Mouse (Mus musculus) CH12.LX (cell line): ENCODE data around the gene Spata6. TPM values are rescaled to one million over a fixed set of nuclear protein-coding genes. Genes with fewer than 3 reads are reported as not detected.

Experiments
- DNase-seq: peaks from one replicate; pipeline ENCODE4 v3.0.0-alpha.2; 2013; ENCODE audit errors: extremely low read depth
- H3K27ac ChIP-seq: 2 replicates; pipeline ENCODE4 v1.5.1; 2012; ENCODE audit warnings: low read depth, mild to moderate bottlenecking, control low read depth, moderate library complexity; ENCODE audit not compliant: insufficient read depth
- H3K27me3 ChIP-seq: replicated peaks from 2 replicates; pipeline ENCODE3; 2012; ENCODE audit warnings: inconsistent platforms
- H3K36me3 ChIP-seq, 2 experiments: replicated peaks in 1 of 2; 2 replicates each; pipeline versions ENCODE3 to v1.6.1; 2012; ENCODE audit warnings: inconsistent platforms in 1 of 2, low read length in 1 of 2, mild to moderate bottlenecking in 1 of 2, mixed read lengths in 1 of 2, moderate library complexity in 1 of 2; ENCODE audit not compliant: control insufficient read depth in 1 of 2, insufficient read depth in 1 of 2
- H3K4me1 ChIP-seq, 2 experiments: 2 replicates each; pipeline ENCODE4 v1.6.1; 2012; ENCODE audit warnings: inconsistent platforms in 1 of 2, moderate library complexity in 1 of 2; ENCODE audit not compliant: insufficient read depth in 2 of 2, control insufficient read depth in 1 of 2
- H3K4me2 ChIP-seq: 2 replicates; pipeline ENCODE4 v1.6.1; 2012; ENCODE audit warnings: low read depth, mild to moderate bottlenecking, control low read depth; ENCODE audit not compliant: poor library complexity, insufficient read depth, severe bottlenecking
- H3K4me3 ChIP-seq, 3 experiments: fragments of 150-350 bp in 1 of 3; sonication (generic) in 1 of 3; replicated peaks in 1 of 3; 2 replicates each; pipeline versions ENCODE3 to v1.5.1; 2011 to 2012; ENCODE audit warnings: low read depth in 2 of 3, low read length in 2 of 3, mild to moderate bottlenecking in 2 of 3, moderate library complexity in 2 of 3, control low read depth in 1 of 3, improper control_type of control experiment in 1 of 3, inconsistent platforms in 1 of 3, mixed read lengths in 1 of 3; ENCODE audit not compliant: poor library complexity in 1 of 3
- H3K79me2 ChIP-seq: replicated peaks from 2 replicates; pipeline ENCODE4 v1.6.1; 2012; ENCODE audit warnings: mild to moderate bottlenecking, moderate library complexity; ENCODE audit not compliant: control insufficient read depth, poor library complexity, insufficient read depth, severe bottlenecking; ENCODE audit errors: extremely low read depth
- H3K9ac ChIP-seq: 2 replicates; pipeline ENCODE4 v1.6.1; 2012; ENCODE audit warnings: low read depth, mild to moderate bottlenecking, control low read depth, moderate library complexity; ENCODE audit not compliant: insufficient read depth
- H3K9me3 ChIP-seq: replicated peaks from 2 replicates; pipeline ENCODE3; 2012; ENCODE audit warnings: low read length, inconsistent platforms, mixed read lengths
- BHLHE40 ChIP-seq: IDR thresholded peaks from 2 replicates; pipeline ENCODE4 v1.6.1; 2011; ENCODE audit warnings: mild to moderate bottlenecking, low read depth, low read length, improper control_type of control experiment
- CTCF ChIP-seq, 2 experiments: IDR thresholded peaks in 1 of 2; conservative IDR thresholded peaks in 1 of 2; 2 replicates each; pipeline ENCODE4 v1.5.1; 2011 to 2012; ENCODE audit warnings: low read depth in 2 of 2, low read length in 2 of 2, improper control_type of control experiment in 1 of 2, inconsistent platforms in 1 of 2, mild to moderate bottlenecking in 1 of 2, moderate library complexity in 1 of 2
- E2F4 ChIP-seq: IDR thresholded peaks from 2 replicates; pipeline ENCODE4 v1.6.1; 2011; ENCODE audit warnings: low read depth, low read length, improper control_type of control experiment; ENCODE audit not compliant: insufficient replicate concordance
- ELF1 ChIP-seq: IDR thresholded peaks from 2 replicates; pipeline ENCODE4 v1.6.1; 2014; ENCODE audit warnings: low read depth, mild to moderate bottlenecking, inconsistent platforms, low read length, improper control_type of control experiment
- ETS1 ChIP-seq: conservative IDR thresholded peaks from 2 replicates; pipeline ENCODE4 v1.6.1; 2012; ENCODE audit warnings: low read depth, mild to moderate bottlenecking, inconsistent platforms, low read length, improper control_type of control experiment, moderate library complexity
- IRF4 ChIP-seq: IDR thresholded peaks from 2 replicates; pipeline ENCODE4 v1.6.1; 2014; ENCODE audit warnings: low read depth, mild to moderate bottlenecking, inconsistent platforms, low read length, improper control_type of control experiment
- JUND ChIP-seq: conservative IDR thresholded peaks from 2 replicates; pipeline ENCODE4 v1.6.1; 2011; ENCODE audit warnings: low read depth, low read length, improper control_type of control experiment
- KAT2A ChIP-seq: IDR thresholded peaks from 2 replicates; pipeline ENCODE4 v1.6.1; 2012; ENCODE audit warnings: low read length, improper control_type of control experiment, inconsistent platforms; ENCODE audit not compliant: insufficient replicate concordance
- MEF2A ChIP-seq: IDR thresholded peaks from 2 replicates; pipeline ENCODE4 v1.6.1; 2014; ENCODE audit warnings: low read depth, mild to moderate bottlenecking, inconsistent platforms, low read length, improper control_type of control experiment, borderline replicate concordance
- MXI1 ChIP-seq: IDR thresholded peaks from 2 replicates; pipeline ENCODE4 v1.6.1; 2011; ENCODE audit warnings: mild to moderate bottlenecking, low read depth, low read length, improper control_type of control experiment
- MYC ChIP-seq: IDR thresholded peaks from 2 replicates; pipeline ENCODE4 v1.6.1; 2011; ENCODE audit warnings: low read depth, mild to moderate bottlenecking, improper control_type of control experiment, low read length
- NRF1 ChIP-seq: IDR thresholded peaks from 2 replicates; pipeline ENCODE4 v1.6.1; 2014; ENCODE audit warnings: low read depth, mild to moderate bottlenecking, inconsistent platforms, low read length, improper control_type of control experiment, moderate library complexity
- POLR2A ChIP-seq: IDR thresholded peaks from 2 replicates; pipeline ENCODE4 v1.6.1; 2011; ENCODE audit warnings: low read depth, mild to moderate bottlenecking, improper control_type of control experiment, low read length
- POLR2AphosphoS2 ChIP-seq: IDR thresholded peaks from 2 replicates; pipeline ENCODE4 v1.6.1; 2011; ENCODE audit warnings: low read depth, low read length, improper control_type of control experiment
- SIN3A ChIP-seq: IDR thresholded peaks from 2 replicates; pipeline ENCODE4 v1.6.1; 2012; ENCODE audit warnings: low read length, improper control_type of control experiment, inconsistent platforms
- TBP ChIP-seq: conservative IDR thresholded peaks from 2 replicates; pipeline ENCODE4 v1.6.1; 2011; ENCODE audit warnings: low read depth, low read length, improper control_type of control experiment
- TCF12 ChIP-seq: IDR thresholded peaks from 2 replicates; pipeline ENCODE4 v1.6.1; 2014; ENCODE audit warnings: low read depth, mild to moderate bottlenecking, inconsistent platforms, low read length, improper control_type of control experiment
- UBTF ChIP-seq: IDR thresholded peaks from 2 replicates; pipeline ENCODE4 v1.6.1; 2012; ENCODE audit warnings: low read depth, mild to moderate bottlenecking, inconsistent platforms, low read length, improper control_type of control experiment, moderate library complexity
- USF2 ChIP-seq: conservative IDR thresholded peaks from 2 replicates; pipeline ENCODE4 v1.6.1; 2011; ENCODE audit warnings: low read depth, low read length, improper control_type of control experiment
- ZKSCAN1 ChIP-seq: IDR thresholded peaks from 2 replicates; pipeline ENCODE4 v1.6.1; 2012; ENCODE audit warnings: low read depth, inconsistent platforms, low read length, improper control_type of control experiment, borderline replicate concordance
- dilution Hi-C: fragments of 300-500 bp; cut with MboI; formaldehyde crosslinking; loops from 2 replicates; pipeline ENCODE4 v1.14.3; 2020; ENCODE audit warnings: low sequenced_read_pairs; ENCODE audit not compliant: extremely low pct_unique_long_range_greater_than_20kb, extremely low pct_ligation_motif_present
- in situ Hi-C: fragments of 300-500 bp; cut with MboI; formaldehyde crosslinking; loops from 3 replicates; pipeline ENCODE4 v1.14.3; 2019; ENCODE audit warnings: low sequenced_read_pairs, low pct_ligation_motif_present, low pct_unique_long_range_greater_than_20kb, mixed read lengths
- polyA plus RNA-seq: library from polyadenylated mRNA; unstranded; fragments of >175 nt; gene quantifications from 2 replicates; pipeline ENCODE4 v1.2.1, GENCODE M21; 2012; ENCODE audit warnings: low read depth; ENCODE audit not compliant: insufficient read length
- total RNA-seq, 2 experiments: library from RNA; depleted of rRNA; stranded (reverse); fragments of 300-350 nt in 1 of 2; fragments of >200 nt in 1 of 2; gene quantifications; 2 replicates each; pipeline ENCODE4 v1.2.3; 2012 to 2014

The Spata6 gene
- total RNA-seq (2012; rRNA removed) = 3.1 and 4.2 TPM in 2 replicates
- total RNA-seq (2014; rRNA removed) = 11.4 and 12.9 TPM in 2 replicates
- 7.9 and 11.1 TPM in 2 replicates for polyA plus RNA-seq

GRCm38 (mm10) chr4:111719776-111720661 lies at the start of gene Spata6:
Spata6 (plus strand) TSS chr4:111719984.
- Histone ChIP-seq H3K9me3 (no peaks in the 10 kb centered on the region), H3K36me3 (peaks cover 0 to 5% of the 10 kb centered on the region in 2 experiments), H3K27me3 (no peaks in the 10 kb centered on the region), H3K79me2 (no peaks in the 10 kb centered on the region), H3K27ac (no peak within 1 kb of the TSS), H3K9ac (peak within 1 kb of the TSS; percentile 60), H3K4me2 (peak within 1 kb of the TSS; percentile 79), H3K4me1 (peaks cover 0 to 14% of the 10 kb centered on the region in 2 experiments; a peak in 2 of 4 replicates), H3K4me3 (peak within 1 kb of the TSS; percentile 80 to 95 (median 88))
- DNase-seq = peak; percentile 92
- dilution Hi-C loops = no loop called here
- TF ChIP-seq MXI1 (peak; percentile 92), UBTF (0 out of 2 replicates have a peak, but pooled peaks have one; percentile 37), ZKSCAN1 (no peak), E2F4 (no peak), MYC (no peak), NRF1 (no peak), SIN3A (peak; percentile 94), USF2 (no peak), IRF4 (0 out of 2 replicates have a peak, but pooled peaks have one; percentile 32), BHLHE40 (no peak), TCF12 (0 out of 2 replicates have a peak, but pooled peaks have one; percentile 26), POLR2A (no peak; the same call in 1 of the 2 replicates), POLR2AphosphoS2 (no peak), CTCF (conservative IDR thresholded peaks at IDR 0.05 in 1 of 2, IDR thresholded peaks at IDR 0.05 in 1 of 2; ENCODE audit: low read depth in 2 of 2, low read length in 2 of 2) (no peak), JUND (no peak), ELF1 (peak; percentile 84), KAT2A (0 out of 2 replicates have a peak, but pooled peaks have one; percentile 34), MEF2A (peak; percentile 12; the same call in 1 of the 2 replicates), TBP (no peak), ETS1 (peak; percentile 53; the same call in 1 of the 2 replicates)
- in situ Hi-C loops = no loop called here
